Mouse (Mus musculus) layer of hippocampus, adult 9-11 months (tissue): ENCODE data around the gene Fmnl3.

Experiments
- DNase-seq: peaks from one replicate; pipeline ENCODE4 v3.0.0; 2022

The Fmnl3 gene

DNA sequence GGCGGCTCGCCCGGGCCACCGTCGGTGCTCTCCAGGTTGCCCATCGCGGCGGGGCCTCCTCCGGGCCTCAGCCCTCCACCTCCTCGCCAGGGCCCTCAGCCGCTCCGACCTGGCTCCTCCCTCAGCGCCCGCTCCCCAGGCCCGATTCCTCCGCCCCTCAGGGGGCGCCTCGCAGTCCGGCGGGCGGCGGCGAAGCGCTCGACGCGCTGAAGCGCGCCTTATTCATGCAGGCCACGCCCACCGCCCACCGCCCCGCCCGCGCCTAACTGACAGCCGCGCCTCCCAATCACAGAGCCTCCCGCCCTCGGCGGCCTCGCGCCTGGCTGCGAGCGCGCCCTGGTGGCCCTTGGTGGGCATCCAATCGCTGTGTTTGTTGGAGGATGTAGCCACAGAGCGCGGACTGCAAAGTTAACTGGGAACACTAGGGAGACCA, at the start of gene Fmnl3:
Gene Fmnl3, minus strand, starts transcription at position 224 of the 433 bp plus-strand sequence.
- DNase-seq = peak; percentile 92

GRCm38 (mm10) chr15:99417692-99418271, 47.5 kb upstream of the Fmnl3 start:
- no peak for DNase-seq

DNA sequence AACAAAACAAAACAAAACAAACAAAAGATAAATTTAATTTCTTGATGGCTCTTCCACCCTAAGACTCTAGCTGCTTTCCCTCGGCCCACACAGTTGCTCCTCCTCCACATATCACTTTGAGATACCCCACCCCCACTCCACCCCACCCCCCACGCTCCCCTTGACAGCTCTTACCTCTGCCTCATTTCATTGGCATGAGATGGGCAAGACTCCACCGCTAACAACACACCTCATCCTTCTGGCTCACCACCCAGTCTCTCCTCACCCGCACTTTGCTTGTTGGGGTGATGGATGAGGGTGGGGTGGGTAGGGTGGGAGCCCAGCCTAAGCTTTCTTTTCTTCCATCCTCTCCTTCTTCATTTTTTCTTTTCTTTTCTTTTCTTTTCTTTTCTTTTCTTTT, 46.7 kb upstream of the Fmnl3 start:
- no peak for DNase-seq

DNA sequence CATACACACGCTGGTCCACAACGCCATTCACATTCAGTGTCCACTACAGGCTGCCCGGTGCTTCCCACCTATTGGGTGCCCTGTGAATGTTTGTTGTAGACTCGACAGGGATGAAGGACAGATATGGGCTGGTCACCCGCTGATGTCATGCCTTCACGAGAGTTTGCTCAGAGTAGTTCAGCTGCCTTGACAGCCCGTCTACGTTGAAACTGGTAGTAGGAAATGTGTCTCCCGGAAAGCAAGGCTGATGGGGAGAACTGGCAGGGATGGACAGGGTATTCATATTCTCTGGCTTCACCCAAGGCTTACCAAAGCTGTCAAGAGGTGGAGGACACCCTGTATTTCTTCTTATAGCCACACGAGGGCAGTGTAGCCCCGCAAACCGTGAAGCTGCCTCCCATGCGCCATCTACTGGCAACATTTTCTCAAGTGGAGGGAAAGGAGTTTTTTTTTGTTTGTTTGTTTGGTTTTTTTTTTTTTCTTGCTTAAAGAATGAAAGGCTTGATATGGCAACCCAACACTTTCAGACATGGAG, 46.1 kb upstream of the Fmnl3 start:
- peak; percentile 38 for DNase-seq

- no peak for DNase-seq
Observed at GRCm38 (mm10) chr15:99415793-99416192, 45.5 kb upstream of the Fmnl3 start.

DNA sequence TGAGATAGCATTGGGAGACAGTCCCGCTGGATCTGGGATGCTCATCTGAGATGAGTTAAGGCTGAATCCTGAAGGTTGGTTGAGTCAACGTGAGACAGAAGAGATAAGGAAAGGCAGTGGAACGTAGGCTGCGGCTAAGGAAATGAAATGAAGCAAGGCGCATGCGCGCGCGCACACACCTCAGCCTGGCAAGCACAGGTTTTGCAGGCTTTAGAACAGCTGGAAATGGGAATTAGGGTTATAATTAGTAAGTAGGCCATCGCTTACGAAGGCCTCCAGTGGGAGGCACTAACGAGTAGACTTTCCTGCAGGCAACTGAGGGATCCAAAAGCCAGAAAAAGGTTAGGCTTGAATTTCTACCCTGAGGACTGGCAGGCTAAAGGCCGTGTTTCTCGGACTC, 41.5 kb upstream of the Fmnl3 start:
- DNase-seq = no peak

- DNase-seq = no peak
Observed at GRCm38 (mm10) chr15:99408845-99409244, 38.6 kb upstream of the Fmnl3 start.

DNA sequence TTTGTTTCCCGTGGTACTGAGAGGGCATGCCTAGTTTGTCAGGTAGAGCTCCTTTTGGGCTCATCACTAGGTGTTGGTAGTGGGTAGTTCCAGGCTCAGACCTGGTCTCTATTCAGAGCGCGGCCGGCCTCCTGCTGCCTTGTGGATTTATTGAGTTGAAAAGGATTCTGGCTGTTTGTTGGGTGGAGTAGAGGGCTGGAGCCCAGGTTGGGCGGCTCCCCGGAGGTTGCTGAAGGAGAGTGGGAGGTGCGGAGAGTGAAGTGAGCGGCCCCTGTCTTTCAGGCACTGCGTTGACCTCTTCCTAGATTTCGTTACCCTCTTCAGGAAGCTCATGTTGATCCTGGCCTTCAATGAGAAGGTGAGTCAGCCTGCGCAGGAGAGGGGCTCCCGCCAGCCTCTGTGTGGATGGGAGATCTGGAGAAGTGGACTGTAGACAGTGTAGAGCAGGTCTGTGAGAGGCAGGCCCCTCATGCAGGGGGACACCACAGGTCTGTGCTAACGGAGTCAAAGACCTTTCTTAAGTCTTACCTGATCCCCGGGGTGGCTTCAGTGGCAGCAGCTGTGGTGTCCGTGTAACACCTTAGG, 36.8 kb upstream of the Fmnl3 start:
- DNase-seq = no peak

- DNase-seq = no peak
Observed at GRCm38 (mm10) chr15:99405150-99405549, 34.9 kb upstream of the Fmnl3 start.

DNA sequence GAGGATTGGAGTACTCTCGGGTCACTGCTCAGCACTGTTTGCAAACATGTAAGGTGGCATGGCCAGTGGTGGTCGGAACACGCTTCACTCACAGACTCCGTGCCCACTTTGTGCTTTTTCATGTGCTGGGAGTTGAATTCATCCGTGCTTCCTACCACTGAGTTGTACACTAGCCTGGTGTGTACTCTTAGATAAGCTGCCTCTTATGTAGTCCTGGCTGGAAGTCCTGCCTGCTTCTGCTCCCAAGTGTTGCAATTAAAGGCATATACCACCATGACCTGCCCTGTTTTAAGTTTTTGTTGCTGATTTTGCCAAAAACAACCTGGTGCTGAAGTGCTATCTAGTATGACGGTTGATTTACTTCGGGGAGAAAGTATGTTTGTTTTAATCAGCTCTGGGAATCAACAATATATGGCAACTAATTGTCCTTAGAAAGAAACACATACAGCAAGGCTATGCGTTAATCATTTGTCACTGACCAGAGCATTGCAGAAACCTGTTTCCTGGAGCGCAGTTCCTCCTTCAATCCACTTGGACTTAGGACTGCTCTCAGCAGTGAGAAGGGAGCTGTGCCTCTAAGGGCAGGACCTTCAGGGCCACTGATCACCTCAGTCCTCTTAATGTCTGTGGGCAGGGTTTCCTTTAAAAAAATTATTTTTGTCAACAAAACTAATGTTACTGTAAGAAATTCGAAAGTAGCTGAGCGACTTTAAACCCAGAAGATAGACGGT, 33.0 kb upstream of the Fmnl3 start:
- DNase-seq = no peak

DNA sequence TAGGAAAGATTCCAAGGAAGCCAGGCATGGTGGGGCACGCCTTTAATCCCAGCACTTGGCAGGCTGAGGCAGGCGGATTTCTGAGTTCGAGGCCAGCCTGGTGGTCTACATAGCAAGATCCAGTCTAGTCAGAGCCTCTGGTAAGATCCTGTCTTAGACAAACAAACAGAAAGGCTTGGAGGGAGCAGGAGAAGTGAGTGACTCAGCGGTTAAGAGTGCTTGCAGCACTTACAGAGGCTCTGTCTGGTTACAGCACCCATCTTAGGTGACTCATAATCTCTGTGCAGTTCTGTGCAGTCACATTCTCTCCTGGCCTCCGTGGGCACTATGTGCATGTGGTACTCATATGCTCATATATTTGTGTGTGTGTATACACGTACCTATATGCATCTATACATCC, 30.3 kb upstream of the Fmnl3 start:
- DNase-seq = no peak

DNA sequence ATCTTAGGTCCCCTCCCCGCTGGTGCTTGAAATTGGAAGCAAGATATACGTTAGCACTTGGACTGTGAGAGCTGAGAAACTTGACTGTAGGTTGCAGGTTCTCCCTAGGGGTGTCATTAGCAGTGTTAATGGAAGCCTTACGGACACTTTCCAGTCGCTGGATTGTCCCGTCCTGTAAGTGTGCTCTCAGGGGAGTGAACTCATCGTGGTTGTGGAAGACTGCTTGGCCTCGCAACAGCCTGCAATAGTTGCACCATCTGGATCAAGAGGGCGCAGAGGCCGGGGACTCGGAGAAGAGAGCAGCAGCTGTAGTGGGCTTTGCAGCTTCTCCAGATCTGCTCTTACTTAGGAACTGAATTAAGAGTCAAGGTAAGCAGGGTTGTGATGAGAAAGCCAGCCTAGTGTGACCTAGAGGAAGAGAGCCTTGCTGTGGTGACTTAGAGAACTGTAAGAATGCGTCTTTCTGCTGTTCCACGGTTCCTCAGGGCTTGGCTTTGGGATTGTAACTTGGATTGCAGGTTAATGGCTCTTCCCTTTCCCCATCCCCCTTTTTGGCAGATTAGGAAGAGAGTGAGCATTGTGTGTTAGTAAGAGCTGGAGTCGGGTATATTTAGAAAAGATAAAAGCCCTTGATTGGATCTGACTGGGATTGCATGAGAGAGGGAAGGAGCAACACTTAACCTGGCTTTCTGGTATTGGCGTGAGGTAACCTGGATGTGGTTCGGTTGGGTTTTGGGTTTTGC, 29.4 kb upstream of the Fmnl3 start:
- no peak for DNase-seq

DNA sequence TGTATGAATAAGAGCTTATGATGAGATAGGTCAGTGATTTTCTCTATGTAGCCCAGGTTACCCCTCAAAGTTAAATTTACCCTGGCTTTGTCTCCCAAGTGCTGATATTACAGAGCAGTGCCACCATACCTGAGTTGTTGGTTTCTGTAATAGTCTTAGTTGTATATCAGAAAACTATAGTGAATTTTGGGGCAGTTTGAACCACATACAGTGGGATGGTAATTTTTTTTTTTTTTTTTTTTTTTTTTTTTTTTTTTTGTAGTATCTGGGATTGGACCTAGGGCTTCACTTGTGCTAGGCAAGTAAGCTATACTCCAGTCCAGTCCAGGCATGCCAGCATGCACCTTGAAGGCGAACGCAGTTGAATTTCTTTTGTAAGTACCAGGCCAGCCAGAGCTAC, 27.3 kb upstream of the Fmnl3 start:
- no peak for DNase-seq

- DNase-seq = no peak
Observed at GRCm38 (mm10) chr15:99396875-99397274, 26.6 kb upstream of the Fmnl3 start.

GRCm38 (mm10) chr15:99396462-99396861, 26.2 kb upstream of the Fmnl3 start:
- DNase-seq = no peak

- no peak for DNase-seq
Observed at GRCm38 (mm10) chr15:99393386-99394252, 23.3 kb upstream of the Fmnl3 start.

DNA sequence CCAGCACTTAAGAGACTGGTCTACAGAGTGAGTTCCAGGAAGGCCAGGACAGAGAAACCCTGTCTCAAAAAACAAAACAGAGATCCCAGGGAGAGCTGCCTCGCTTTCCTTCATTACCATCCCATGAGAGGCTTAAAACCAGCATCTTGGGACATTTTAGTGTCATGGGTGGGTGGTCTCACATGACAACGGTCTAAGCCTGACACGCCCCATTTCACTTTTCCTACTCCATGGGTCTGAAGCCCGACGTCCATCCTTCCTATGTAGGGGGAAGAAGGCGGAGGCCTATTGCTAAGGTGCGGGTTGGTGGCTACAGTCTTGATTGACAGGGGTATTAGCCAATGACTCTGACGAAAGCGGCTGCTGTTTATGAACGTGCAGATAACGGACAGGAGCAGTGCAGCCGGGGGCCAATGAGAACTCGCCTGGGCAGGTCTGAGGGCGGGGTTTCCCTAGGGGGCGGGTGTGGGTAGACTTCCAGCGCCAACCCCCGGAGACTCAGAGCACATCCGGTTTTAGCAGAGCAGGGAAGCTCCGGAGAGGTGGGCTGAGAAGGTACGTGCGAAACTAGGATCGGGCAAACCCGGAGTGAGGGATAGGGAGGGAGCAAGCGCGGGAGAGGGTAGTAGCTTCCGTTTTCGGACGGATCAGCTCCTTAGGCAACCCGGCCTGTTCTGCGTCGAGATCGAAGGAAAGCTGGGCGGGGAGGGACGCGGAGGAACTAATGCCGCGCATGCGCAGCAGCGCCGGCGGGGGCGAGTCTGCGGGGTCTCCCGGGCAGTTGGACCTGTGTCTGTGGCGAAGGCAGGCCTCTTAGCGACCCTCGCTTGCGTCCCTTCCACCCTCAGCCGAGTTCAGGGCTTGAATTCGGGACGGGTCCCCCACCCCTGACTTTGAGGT, 22.5 kb upstream of the Fmnl3 start, which contains the start of gene Tmbim6:
Gene Tmbim6, plus strand, starts transcription at position 397 of the 900 bp plus-strand sequence.
- DNase-seq = peak; percentile 100

DNA sequence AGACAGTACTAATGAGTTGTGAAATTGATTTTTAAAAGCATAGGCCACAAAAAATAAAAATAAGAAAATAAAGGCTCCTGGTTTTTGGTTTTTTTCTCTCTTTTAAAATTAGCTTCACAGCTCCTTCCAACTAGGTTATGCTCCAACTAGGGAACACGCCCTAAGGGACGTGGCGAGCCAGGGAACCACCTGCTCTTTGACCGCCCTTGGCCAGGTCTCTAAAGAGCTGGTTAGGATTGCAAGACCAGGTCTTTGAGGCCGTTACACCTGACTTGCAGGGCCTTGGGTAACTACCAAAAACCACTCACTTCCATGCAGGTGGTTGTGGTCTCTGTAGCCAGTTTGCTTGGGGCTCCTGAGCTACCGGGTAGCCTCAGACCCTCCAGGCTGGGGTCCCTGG, 21.7 kb upstream of the Fmnl3 start:
- DNase-seq = no peak

GRCm38 (mm10) chr15:99390472-99391401, 20.5 kb upstream of the Fmnl3 start:
- no peak for DNase-seq

GRCm38 (mm10) chr15:99387976-99388375, 17.7 kb upstream of the Fmnl3 start:
- DNase-seq = no peak
